Mouse (Mus musculus) testis, adult 2 months (tissue): ENCODE data around the gene Sox1.

Experiments used
- CTCF ChIP-seq: fragments of 200-500 bp; IDR thresholded peaks from 2 replicates; pipeline ENCODE4 v1.5.1; 2012; ENCODE audit warnings: low read depth, mild to moderate bottlenecking, inconsistent platforms, low read length, moderate library complexity; ENCODE audit not compliant: control insufficient read depth, insufficient read depth, insufficient replicate concordance
- POLR2A ChIP-seq: fragments of 200-500 bp; IDR thresholded peaks from 2 replicates; pipeline ENCODE4 v1.6.1; 2012; ENCODE audit warnings: low read depth, mild to moderate bottlenecking, inconsistent platforms, low read length, moderate library complexity; ENCODE audit not compliant: control insufficient read depth

- TF ChIP-seq POLR2A, result no peak
- no peak for TF ChIP-seq CTCF
Observed at GRCm38 (mm10) chr8:12387901-12388300, 7.2 kb upstream of the Sox1 start.
